Mouse (Mus musculus): ENCODE measurements at regions not wholly inside any gene's neighbourhood (a gene's known extent, or its start where the extent isn't known, plus 50 kb on each side); places are given as distances from the start of the nearest gene placed in this dataset.

- peak; percentile 76 for DNase-seq (ENCODE audit: low read depth)
- no peak for TF ChIP-seq CTCF (IDR thresholded peaks at IDR 0.05; ENCODE audit: borderline replicate concordance, extremely low read depth, insufficient read depth, insufficient read length)
- TF ChIP-seq POLR2A (IDR thresholded peaks at IDR 0.05; ENCODE audit: borderline replicate concordance, extremely low read depth, insufficient read depth, insufficient read length, poor library complexity, severe bottlenecking): no peak
Measured at GRCm38 (mm10) chr6:11198562-11199271, 708.6 kb downstream of the Ndufa4 start.

- peak; percentile 35 for DNase-seq (ENCODE audit: low read depth)
- no peak for TF ChIP-seq POLR2A (IDR thresholded peaks at IDR 0.05; ENCODE audit: borderline replicate concordance, extremely low read depth, insufficient read depth, insufficient read length, poor library complexity, severe bottlenecking)
- TF ChIP-seq CTCF (IDR thresholded peaks at IDR 0.05; ENCODE audit: borderline replicate concordance, extremely low read depth, insufficient read depth, insufficient read length): no peak
Measured at GRCm38 (mm10) chr6:11198089-11198488, 709.2 kb downstream of the Ndufa4 start.

Data from brain, embryonic 14.5 days (tissue).